Mouse (Mus musculus): Measurements from ENCODE around the gene Abcg2. TPM values are rescaled to one million over a fixed set of nuclear protein-coding genes. Genes with fewer than 3 reads are reported as not detected.

The Abcg2 gene
- polyA plus RNA-seq (2014; fragmentation: Illumina TruSeq; extraction: RNeasy Lipid Tissue Mini Kit (QIAGEN cat#74804); ENCODE audit: low replicate concordance): 310 TPM

DNA sequence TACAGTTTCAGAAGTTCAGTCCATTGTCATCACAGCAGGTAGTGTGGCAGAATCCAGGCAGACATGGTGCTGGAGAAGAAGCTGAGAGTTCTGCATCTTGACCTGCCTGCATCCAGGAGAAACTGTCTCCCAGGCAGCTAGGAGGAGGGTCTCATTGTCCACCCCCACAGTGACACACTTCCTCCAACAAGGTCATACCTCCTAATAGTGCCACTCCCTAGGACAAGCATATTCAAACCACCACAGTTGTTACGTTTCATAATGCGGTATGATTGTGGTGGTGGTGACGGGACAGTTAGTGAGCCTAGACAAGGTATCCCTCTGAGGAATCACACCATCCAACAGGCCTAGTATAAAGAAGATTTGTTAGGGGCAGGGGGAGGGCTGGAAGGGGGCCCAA lies at the start of gene Abcg2:
Gene Abcg2 (plus strand): TSS at position 301 of the 400 bp plus-strand sequence.

Other genes with a start within 250 kb of the Abcg2 start
- gene Vmn1r30, start 141.1 kb upstream of the Abcg2 start, polyA plus RNA-seq (2014; fragmentation: Illumina TruSeq; extraction: RNeasy Lipid Tissue Mini Kit (QIAGEN cat#74804); ENCODE audit: low replicate concordance): not detected
- not detected for gene Vmn1r31, start 109.2 kb upstream of the Abcg2 start, polyA plus RNA-seq (2014; fragmentation: Illumina TruSeq; extraction: RNeasy Lipid Tissue Mini Kit (QIAGEN cat#74804); ENCODE audit: low replicate concordance)
- 22.3 TPM for gene Herc3, start 246.9 kb downstream of the Abcg2 start, polyA plus RNA-seq (2014; fragmentation: Illumina TruSeq; extraction: RNeasy Lipid Tissue Mini Kit (QIAGEN cat#74804); ENCODE audit: low replicate concordance)

All from small intestine, adult 10 weeks (tissue).